Mouse (Mus musculus) hindbrain, embryonic 14.5 days (tissue): Measurements from ENCODE around the gene Rasgef1b. TPM values are rescaled to one million over a fixed set of nuclear protein-coding genes. Genes with fewer than 3 reads are reported as not detected.

Experiments used
- ATAC-seq: fragments of 200-750 bp; cut with Nextera tagmentation; 2 replicates; pipeline ENCODE4 v1.8.0; 2017; ENCODE audit warnings: moderate number of reproducible peaks, mild to moderate bottlenecking, moderate TSS enrichment, moderate library complexity; ENCODE audit not compliant: low FRiP score
- DNase-seq: peaks from one replicate; pipeline ENCODE4 v3.0.0-alpha.2; 2015; ENCODE audit warnings: low spot score
- H3K27ac ChIP-seq: fragments of 300-500 bp; sonication (generic); 2 replicates; pipeline ENCODE4 v1.5.1; 2014; ENCODE audit warnings: mild to moderate bottlenecking, moderate library complexity
- H3K27me3 ChIP-seq: fragments of 300-500 bp; sonication (generic); 2 replicates; pipeline ENCODE4 v1.6.1; 2014; ENCODE audit warnings: mild to moderate bottlenecking, low read length, mixed read lengths; ENCODE audit not compliant: control insufficient read depth, insufficient read depth
- H3K36me3 ChIP-seq: fragments of 300-500 bp; sonication (generic); replicated peaks from 2 replicates; pipeline ENCODE4 v1.6.1; 2014; ENCODE audit not compliant: control insufficient read depth, insufficient read depth
- H3K4me1 ChIP-seq: fragments of 300-500 bp; sonication (generic); replicated peaks from 2 replicates; pipeline ENCODE4 v1.6.1; 2014; ENCODE audit warnings: antibody characterized with exemption, low read length, mixed read lengths; ENCODE audit not compliant: control insufficient read depth, insufficient read depth
- H3K4me2 ChIP-seq: fragments of 300-500 bp; sonication (generic); replicated peaks from 2 replicates; pipeline ENCODE4 v1.6.1; 2014; ENCODE audit warnings: mild to moderate bottlenecking, moderate library complexity
- H3K4me3 ChIP-seq: fragments of 300-500 bp; sonication (generic); replicated peaks from 2 replicates; pipeline ENCODE4 v1.5.1; 2014; ENCODE audit warnings: mild to moderate bottlenecking, low read length
- H3K9ac ChIP-seq: fragments of 300-500 bp; sonication (generic); 2 replicates; pipeline ENCODE4 v1.6.1; 2014
- H3K9me3 ChIP-seq: fragments of 300-500 bp; sonication (generic); 2 replicates; pipeline ENCODE4 v1.6.1; 2016; ENCODE audit warnings: low read length; ENCODE audit not compliant: control insufficient read depth
- WGBS: fragments of 180-500 bp; shearing (Covaris S2); extraction: QIAGEN DNeasy Blood & Tissue Kit; methylation state at CpG from one replicate; pipeline ENCODE4 v1.1.7; 2014; 5-methylcytosine and 5-hydroxymethylcytosine counted together
- polyA plus RNA-seq: library from polyadenylated mRNA; unstranded; fragments of >200 nt; fragmentation: Nextera tagmentation; extraction: Ambion mirVana; gene quantifications from 2 replicates; pipeline ENCODE4 v1.2.1, GENCODE M21; 2014

Gene Rasgef1b
- polyA plus RNA-seq, 1 experiment from 2014 or later, result 51.5 TPM

DNA sequence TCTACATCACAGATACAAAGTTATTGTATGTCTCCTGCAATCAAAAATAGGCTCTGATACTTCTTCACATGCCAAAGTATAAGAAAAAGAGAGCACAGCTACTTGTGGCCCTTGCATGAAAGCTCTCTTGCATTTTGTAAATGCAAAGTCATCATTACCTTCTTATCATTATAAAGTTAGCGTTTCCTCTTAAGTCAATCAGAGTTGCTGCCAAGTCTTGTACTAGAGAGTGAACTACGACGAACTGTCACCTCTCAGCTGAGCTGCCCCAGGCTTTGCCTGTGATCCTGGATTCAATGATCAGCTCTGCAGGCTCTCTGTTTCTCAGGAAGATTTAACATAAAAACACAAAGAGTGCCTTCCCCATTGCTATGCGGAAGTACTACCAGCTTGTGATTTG is 209.8 kb downstream of the Rasgef1b start:
- no peaks in the 10 kb centered on the region for H3K27me3 ChIP-seq
- H3K9me3 ChIP-seq, result no peaks in the 10 kb centered on the region
- H3K4me2 ChIP-seq, result no peak overlapping the region
- no peak for DNase-seq
- H3K4me3 ChIP-seq, result no peak overlapping the region
- no peak for ATAC-seq
- no peak overlapping the region for H3K9ac ChIP-seq
- H3K27ac ChIP-seq, result no peak overlapping the region
- H3K36me3 ChIP-seq, result no peaks in the 10 kb centered on the region
- peaks cover 19% of the 10 kb centered on the region for H3K4me1 ChIP-seq
- 60% methylated on average over 4 of the region's 4 CpGs for WGBS

DNA sequence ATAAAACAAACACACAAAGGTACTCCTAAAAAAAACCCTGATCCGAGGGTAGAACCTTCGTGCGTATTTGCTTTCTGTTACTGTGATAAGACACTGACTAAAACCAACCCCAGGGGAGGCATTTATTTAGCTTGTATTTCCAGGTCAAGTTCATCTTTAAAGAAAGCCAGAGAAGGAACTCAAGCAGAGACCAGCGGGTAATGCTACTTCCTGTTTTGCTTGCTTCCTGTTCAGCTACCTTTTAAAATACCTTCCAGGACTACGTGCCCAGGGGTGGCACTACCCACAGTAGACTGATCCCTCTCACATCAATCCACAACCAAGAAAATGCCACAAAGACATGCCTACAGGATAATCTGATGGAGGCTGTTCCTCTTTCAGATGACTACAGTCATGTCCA is 212.7 kb downstream of the Rasgef1b start:
- peaks cover 21% of the 10 kb centered on the region for H3K4me1 ChIP-seq
- ATAC-seq (no peak), DNase-seq (no peak)
- no peaks in the 10 kb centered on the region for H3K9me3 ChIP-seq
- H3K27me3 ChIP-seq, result no peaks in the 10 kb centered on the region
- no peaks in the 10 kb centered on the region for H3K36me3 ChIP-seq
- H3K4me3 ChIP-seq, result no peak overlapping the region
- H3K9ac ChIP-seq, result no peak overlapping the region
- WGBS, result 89% methylated on average over 5 of the region's 5 CpGs
- H3K4me2 ChIP-seq, result no peak overlapping the region
- H3K27ac ChIP-seq, result no peak overlapping the region

DNA sequence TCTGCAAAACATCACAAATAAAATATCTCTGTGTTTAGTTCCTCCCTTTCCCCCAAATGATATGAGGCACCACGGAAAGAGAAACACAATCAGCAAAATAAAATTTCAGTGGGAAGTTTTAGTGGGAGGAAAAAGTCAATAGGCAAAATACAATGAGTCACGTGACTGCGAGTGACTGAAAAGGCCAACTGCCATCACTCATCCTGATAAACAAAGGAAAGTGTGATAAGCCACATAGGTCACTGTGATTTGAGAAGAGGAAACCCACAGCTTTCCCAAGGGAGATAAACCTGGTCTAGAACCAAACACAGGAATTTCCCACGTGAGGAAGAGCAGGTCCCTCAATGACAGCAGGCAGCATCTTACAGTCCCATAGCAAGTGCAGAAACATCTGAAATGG is 213.1 kb downstream of the Rasgef1b start:
- Histone ChIP-seq H3K36me3 (no peaks in the 10 kb centered on the region), H3K4me1 (peaks cover 17% of the 10 kb centered on the region; the same call in 1 of the 2 replicates), H3K9ac (no peak overlapping the region), H3K9me3 (no peaks in the 10 kb centered on the region), H3K27me3 (no peaks in the 10 kb centered on the region), H3K4me3 (no peak overlapping the region), H3K4me2 (no peak overlapping the region), H3K27ac (no peak overlapping the region)
- 76% methylated on average over 4 of the region's 4 CpGs for WGBS
- ATAC-seq (no peak), DNase-seq (no peak)

DNA sequence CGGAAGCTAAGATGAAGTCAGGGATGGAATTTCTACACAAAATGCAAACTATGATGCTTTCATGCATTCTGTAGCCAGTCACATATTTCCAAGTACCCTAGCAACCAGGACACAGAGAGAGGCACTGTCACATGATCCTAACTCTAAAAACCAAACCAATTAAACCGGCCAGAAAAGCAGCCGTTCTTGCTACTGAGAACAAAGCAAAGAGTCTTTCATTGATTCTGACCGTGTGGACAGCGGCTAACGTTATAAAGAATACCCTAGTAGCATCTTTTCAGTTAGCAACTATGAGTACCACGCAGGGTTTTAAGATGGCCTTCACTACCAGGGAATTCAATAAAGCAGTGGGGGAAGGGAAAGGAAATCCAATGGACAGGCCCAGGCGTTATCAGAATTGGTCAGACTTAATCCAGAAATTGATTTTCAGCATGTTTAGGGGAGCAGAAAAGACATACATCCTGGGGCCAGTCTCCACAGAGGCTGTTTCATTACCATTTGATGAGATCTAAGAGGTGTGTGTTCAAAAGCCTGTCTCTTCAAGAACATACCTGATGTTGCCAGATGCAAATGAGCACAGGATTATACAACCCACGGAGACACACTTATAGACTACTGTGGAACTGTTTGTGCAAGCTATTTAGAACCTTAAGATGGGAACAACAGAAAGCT is 215.5 kb downstream of the Rasgef1b start:
- no peak for ATAC-seq
- no peak overlapping the region for H3K9ac ChIP-seq
- H3K9me3 ChIP-seq, result no peaks in the 10 kb centered on the region
- no peaks in the 10 kb centered on the region for H3K36me3 ChIP-seq
- peak; percentile 35 for DNase-seq
- H3K4me1 ChIP-seq, result peaks cover 8% of the 10 kb centered on the region; the same call in 1 of the 2 replicates
- 28% methylated on average over 9 of the region's 9 CpGs for WGBS
- H3K4me3 ChIP-seq, result no peak overlapping the region
- no peaks in the 10 kb centered on the region for H3K27me3 ChIP-seq
- H3K4me2 ChIP-seq, result no peak overlapping the region
- peak overlapping the region; percentile 14; the same call in 1 of the 2 replicates for H3K27ac ChIP-seq

DNA sequence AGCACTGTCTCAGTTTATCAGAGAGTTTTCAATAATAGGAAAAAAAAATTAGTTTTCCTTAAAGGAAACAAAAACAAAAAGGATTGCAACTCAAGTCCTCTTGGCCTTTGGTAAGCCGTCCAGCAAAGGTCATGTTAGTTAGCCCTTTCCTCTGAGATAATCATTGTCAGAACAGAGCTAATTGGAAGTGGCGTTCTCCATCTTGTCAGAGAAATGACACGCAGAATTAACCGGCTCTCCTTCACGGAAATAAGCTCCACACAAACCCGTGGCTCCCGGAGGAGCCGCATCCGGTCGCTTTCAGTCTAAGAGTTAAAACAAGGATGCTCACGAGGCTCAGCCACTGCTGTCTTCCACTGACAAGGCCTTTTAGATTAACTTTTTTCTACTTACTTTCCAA is 217.8 kb downstream of the Rasgef1b start:
- Histone ChIP-seq H3K27me3 (no peaks in the 10 kb centered on the region), H3K27ac (no peak overlapping the region), H3K4me3 (no peak overlapping the region), H3K9ac (no peak overlapping the region), H3K9me3 (no peaks in the 10 kb centered on the region), H3K4me2 (no peak overlapping the region), H3K4me1 (peaks cover 8% of the 10 kb centered on the region; the same call in 1 of the 2 replicates), H3K36me3 (no peaks in the 10 kb centered on the region)
- ATAC-seq, result no peak
- WGBS, result 41% methylated on average over 11 of the region's 11 CpGs
- no peak for DNase-seq

DNA sequence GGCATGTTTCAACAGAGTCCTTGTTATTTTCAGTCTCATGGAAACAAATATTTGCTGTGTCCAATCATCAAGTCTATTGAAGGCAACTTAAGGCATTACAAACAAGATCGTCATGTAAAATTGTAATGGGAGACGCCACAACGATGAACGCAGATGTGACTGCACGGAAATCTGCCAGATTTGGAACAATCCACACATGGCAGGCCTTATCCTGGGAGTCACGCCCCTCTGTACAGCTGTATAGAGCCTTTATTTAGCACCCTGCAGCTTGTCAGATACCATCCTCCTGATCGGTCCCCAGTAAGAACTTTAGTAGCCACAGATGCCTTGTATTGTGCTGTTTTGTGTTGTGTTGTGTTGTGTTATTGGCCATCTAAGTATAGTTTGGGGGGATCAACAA is 222.8 kb downstream of the Rasgef1b start:
- WGBS, result 80% methylated on average over 7 of the region's 7 CpGs
- DNase-seq (no peak), ATAC-seq (no peak)
- Histone ChIP-seq H3K9me3 (no peaks in the 10 kb centered on the region), H3K9ac (no peak overlapping the region), H3K4me2 (no peak overlapping the region), H3K36me3 (no peaks in the 10 kb centered on the region), H3K27ac (no peak overlapping the region), H3K27me3 (no peaks in the 10 kb centered on the region), H3K4me3 (no peak overlapping the region), H3K4me1 (no peaks in the 10 kb centered on the region)

DNA sequence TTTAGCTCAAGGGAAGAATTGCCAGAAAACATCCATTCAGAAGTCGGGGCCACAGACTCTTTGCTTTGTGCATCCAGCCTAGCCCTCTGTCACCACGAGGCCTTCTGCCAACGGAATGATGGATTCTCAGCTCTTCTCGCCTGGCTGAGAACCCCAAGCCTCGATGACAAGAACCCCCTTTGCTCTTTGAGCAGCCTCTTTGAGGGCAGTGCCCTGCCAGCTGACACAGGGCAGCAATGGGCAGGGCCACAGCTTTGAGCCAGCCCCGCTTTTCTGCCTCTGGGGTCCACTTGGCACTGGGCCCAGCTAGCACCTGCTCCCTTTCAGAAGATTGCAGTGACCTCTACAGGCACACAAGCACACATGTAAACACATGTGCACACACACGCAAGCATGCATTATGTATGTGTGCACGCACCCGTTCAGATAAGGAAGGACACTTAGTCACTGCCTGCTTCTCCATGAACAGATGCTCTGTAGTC is 224.5 kb downstream of the Rasgef1b start:
- ATAC-seq, result peak; percentile 91
- no peak overlapping the region for H3K4me2 ChIP-seq

DNA sequence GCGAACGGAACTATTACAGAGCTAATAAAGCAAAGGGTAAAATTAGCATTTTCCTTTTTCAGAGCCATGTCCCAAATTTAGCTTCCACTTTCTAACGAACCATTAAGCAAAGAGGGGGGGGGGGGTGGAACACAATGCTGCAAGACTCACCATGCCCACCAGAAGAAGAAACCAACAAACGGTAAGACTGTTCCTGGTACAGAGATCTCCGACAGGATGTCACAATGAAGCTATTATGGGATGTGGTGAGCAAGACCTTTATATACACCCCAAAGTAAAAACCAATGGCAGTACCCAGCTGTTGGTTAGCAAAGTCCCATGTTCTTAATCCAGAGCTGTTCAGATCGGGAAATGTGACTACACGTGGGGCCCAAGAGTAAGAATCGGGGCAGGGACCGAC is 226.2 kb downstream of the Rasgef1b start:
- no peaks in the 10 kb centered on the region for H3K4me1 ChIP-seq
- H3K4me3 ChIP-seq, result no peak overlapping the region
- H3K9me3 ChIP-seq, result no peaks in the 10 kb centered on the region
- DNase-seq (no peak), ATAC-seq (no peak)
- no peak overlapping the region for H3K9ac ChIP-seq
- H3K27me3 ChIP-seq, result no peaks in the 10 kb centered on the region
- no peaks in the 10 kb centered on the region for H3K36me3 ChIP-seq
- H3K4me2 ChIP-seq, result no peak overlapping the region
- H3K27ac ChIP-seq, result no peak overlapping the region
- 89% methylated on average over 9 of the region's 9 CpGs for WGBS

More for the DNA sequence above, 224.5 kb downstream of the Rasgef1b start:
- Histone ChIP-seq H3K4me1 (no peaks in the 10 kb centered on the region), H3K27ac (0 out of 2 replicates have a peak overlapping the region, but pooled peaks have one; percentile 38), H3K27me3 (no peaks in the 10 kb centered on the region), H3K9me3 (no peaks in the 10 kb centered on the region), H3K36me3 (no peaks in the 10 kb centered on the region), H3K4me3 (no peak overlapping the region), H3K9ac (no peak overlapping the region)
- peak; percentile 64 for DNase-seq
- 39% methylated on average over 9 of the region's 9 CpGs for WGBS

DNA sequence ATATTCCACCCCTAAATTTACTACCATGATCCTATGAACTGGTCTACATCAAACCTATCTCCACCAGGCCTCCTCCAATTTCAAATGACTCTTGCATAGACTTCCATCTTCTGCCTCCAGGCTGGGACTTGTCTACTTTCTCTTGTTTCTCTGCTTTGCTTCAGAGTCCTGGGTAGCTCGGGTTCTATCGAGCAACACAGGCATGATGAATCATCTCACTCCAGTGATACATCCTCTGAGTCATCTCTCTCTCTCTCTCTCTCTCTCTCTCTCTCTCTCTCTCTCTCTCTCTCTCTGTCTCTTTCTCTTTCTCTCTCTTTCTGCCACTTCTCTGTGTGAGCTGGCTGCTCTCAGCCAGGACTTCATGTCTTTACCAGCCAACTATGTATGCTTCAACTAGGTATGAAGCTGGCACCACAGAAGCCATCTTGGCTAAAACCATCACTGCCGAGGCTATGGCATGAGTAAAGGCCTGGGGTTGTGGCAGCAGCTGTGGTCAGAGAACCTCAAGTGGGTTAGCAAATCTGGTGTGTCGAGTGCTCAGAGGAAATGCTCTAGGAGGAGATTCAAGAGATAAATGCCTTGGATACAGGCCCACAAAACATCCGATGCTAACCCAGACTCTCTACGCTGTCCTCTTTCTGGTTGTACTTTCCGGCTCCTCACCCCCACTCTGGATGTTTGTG is 229.3 kb downstream of the Rasgef1b start:
- H3K4me3 ChIP-seq, result no peak overlapping the region
- H3K36me3 ChIP-seq, result no peaks in the 10 kb centered on the region
- H3K9ac ChIP-seq, result no peak overlapping the region
- 91% methylated on average over 7 of the region's 7 CpGs for WGBS
- H3K4me2 ChIP-seq, result no peak overlapping the region
- peaks cover 11% of the 10 kb centered on the region; the same call in 1 of the 2 replicates for H3K4me1 ChIP-seq
- no peak for DNase-seq
- H3K27ac ChIP-seq, result no peak overlapping the region
- H3K27me3 ChIP-seq, result no peaks in the 10 kb centered on the region
- no peaks in the 10 kb centered on the region for H3K9me3 ChIP-seq
- ATAC-seq, result no peak
